Mouse (Mus musculus) skeletal muscle tissue, postnatal 0 days (tissue): ENCODE data around the gene Crocc2. TPM values are rescaled to one million over a fixed set of nuclear protein-coding genes. Genes with fewer than 3 reads are reported as not detected.

Source experiments
- microRNA-seq, 2 experiments: library from miRNA; unstranded; fragments of <30 nt; microRNA quantifications; one replicate each; pipeline ENCODE4; 2016
- polyA plus RNA-seq: library from polyadenylated mRNA; unstranded; fragments of >200 nt; fragmentation: Nextera tagmentation; extraction: Ambion mirVana; gene quantifications from 2 replicates; pipeline ENCODE4 v1.2.1, GENCODE M21; 2015

Crocc2 gene
- 0.02 and 0.03 TPM in 2 replicates for polyA plus RNA-seq

GRCm38 (mm10) chr1:93168295-93168775 is at the start of gene Crocc2:
Crocc2 (plus strand) TSS chr1:93168725.

DNA sequence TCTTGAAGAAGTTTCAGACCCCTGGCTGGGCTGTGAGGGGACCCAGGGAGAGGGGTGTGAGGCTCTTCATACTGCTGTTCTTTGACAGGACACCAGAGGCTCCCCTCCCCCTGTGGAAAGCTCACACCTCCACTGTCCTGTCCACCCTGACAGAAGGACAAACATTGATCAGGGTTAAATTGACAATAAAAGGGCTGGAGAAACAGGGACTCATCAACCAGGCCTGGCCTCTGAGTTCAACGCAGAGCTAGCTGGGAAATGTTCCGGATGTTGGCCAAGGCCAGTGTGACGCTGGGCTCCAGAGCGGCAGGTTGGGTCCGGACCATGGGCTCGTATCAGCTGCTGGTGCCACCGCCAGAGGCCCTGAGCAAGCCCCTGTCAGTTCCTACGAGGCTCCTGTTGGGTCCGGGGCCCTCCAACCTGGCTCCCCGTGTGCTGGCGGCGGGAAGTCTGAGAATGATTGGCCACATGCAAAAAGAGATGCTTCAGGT is 33.4 kb upstream of the Crocc2 start, which contains the start of gene Agxt:
Gene Agxt, plus strand, starts transcription at position 205 of the 491 bp plus-strand sequence.

GRCm38 (mm10) chr1:93160501-93161133 is 7.9 kb upstream of the Crocc2 start, which contains the start of gene 2310007B03Rik:
2310007B03Rik (minus strand) TSS chr1:93160948.

DNA sequence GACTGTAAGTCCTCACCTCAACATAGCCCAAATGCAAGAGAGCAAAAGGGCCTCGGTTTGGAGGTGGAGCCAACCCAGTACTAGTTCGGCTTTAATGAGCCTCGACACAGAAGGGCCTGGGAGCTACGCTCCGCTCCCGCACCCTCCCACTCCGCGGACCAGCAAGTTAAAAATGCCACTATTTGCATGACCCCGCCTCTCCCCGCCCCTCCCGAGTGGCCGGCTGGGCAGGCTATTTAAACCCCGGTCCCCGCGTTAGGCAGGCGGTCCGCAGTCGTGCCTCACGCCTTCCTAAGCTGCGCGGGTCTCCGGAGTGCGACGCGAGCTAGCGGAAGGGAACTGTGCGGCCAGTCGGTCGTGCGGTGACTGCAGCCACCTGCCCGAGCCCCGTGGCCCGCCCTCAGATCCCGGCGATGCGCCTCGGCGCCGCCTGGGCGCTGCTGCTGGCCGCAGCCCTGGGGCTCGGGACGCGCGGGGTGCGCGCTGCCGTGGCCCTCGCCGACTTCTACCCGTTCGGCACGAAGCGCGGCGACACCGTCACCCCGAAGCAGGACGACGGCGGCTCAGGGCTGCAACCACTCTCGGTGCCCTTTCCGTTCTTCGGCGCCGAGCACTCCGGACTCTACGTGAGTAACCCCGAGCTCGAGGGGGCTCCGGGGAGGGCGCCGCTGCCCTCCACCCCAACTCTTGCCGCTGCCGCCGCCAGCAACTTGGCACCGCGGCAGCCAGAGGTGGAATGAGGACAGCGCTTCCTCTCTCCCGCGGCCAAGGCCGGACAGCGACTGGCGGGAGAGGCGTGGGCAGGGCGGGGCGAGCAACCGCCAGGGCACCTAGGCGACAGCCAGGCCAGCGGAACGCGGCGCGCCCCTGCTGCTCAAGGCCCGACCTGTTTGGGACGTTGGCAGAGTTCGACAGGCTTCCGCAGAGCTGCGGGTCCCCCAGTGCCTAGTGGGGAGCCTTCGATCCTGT is 67.3 kb downstream of the Crocc2 start, which contains the start of gene Sned1:
Gene Sned1, plus strand, starts transcription at position 266 of the 969 bp plus-strand sequence.

Small RNAs within 50 kb of the gene (microRNA-seq; reads per million reads assigned to microRNA genes)
- gene Mir6901: 0 to 0.21 reads per million in 2 experiments

Other genes with a start within 250 kb of the Crocc2 start
- gene Capn10, start 234.3 kb upstream of the Crocc2 start, polyA plus RNA-seq: 9.1 and 10.5 TPM in 2 replicates
- 0.05 and 0.12 TPM in 2 replicates for gene Gpr35, start 217.9 kb upstream of the Crocc2 start, polyA plus RNA-seq
- not detected in 2 replicates for gene Aqp12, start 162.4 kb upstream of the Crocc2 start, polyA plus RNA-seq
- gene Kif1a, start 66.8 kb upstream of the Crocc2 start, polyA plus RNA-seq: 2.5 and 3.0 TPM in 2 replicates
- 0.24 and 0.27 TPM in 2 replicates for gene Agxt, start 33.5 kb upstream of the Crocc2 start, polyA plus RNA-seq
- 0.54 TPM in 1 of 2 replicates, not detected in the other for gene 2310007B03Rik, start 7.8 kb upstream of the Crocc2 start, polyA plus RNA-seq
- 1.2 and 2.0 TPM in 2 replicates for gene Sned1, start 67.1 kb downstream of the Crocc2 start, polyA plus RNA-seq
- 16.2 and 18.2 TPM in 2 replicates for gene Mterf4, start 137.2 kb downstream of the Crocc2 start, polyA plus RNA-seq
- 30.8 and 34.9 TPM in 2 replicates for gene Ppp1r7, start 174.1 kb downstream of the Crocc2 start, polyA plus RNA-seq
- gene Pask, start 174.8 kb downstream of the Crocc2 start, polyA plus RNA-seq: 2.0 and 2.8 TPM in 2 replicates
- gene Ano7, start 205.2 kb downstream of the Crocc2 start, polyA plus RNA-seq: 0.06 and 0.34 TPM in 2 replicates